ENCODE assay signal across 10 mouse cellular contexts in genomic region chr17:52602781-52603170, GRCm38 (mm10). TPM values are rescaled to one million over a fixed set of nuclear protein-coding genes. Genes with fewer than 3 reads are reported as not detected.
DNase-seq lines count a peak whose midpoint lies in the region; ATAC-seq and TF ChIP-seq lines count a peak whose summit lies in the region.
"Had no signal": no experiment of that assay in that cellular context is flagged by ENCODE, and none has a peak within 500 bp of the region (broad histone marks: within the 10 kb centered on the region; RNA-seq: fewer than 3 reads in every experiment).

No protein-coding gene starts in this region.

- peak overlapping the region; percentile 94 for H3K4me2 ChIP-seq in forebrain, embryonic 12.5 days
- peak overlapping the region; percentile 78 for H3K4me2 ChIP-seq in intestine, postnatal 0 days (replicated peaks; ENCODE audit: low read depth)
- H3K4me2 ChIP-seq in stomach, embryonic 14.5 days (replicated peaks; ENCODE audit: low read depth, low read length): peak overlapping the region; percentile 64

- H3K4me1 ChIP-seq in forebrain, embryonic 12.5 days: 0 out of 2 replicates have a peak, but pooled peaks cover 3% of the 10 kb centered on the region
- no peaks in the 10 kb centered on the region for H3K4me1 ChIP-seq in intestine, postnatal 0 days (replicated peaks; ENCODE audit: control insufficient read depth, insufficient read depth, low read length)
- H3K4me1 ChIP-seq in stomach, embryonic 14.5 days (ENCODE audit: control insufficient read depth, insufficient read depth, low read length): no peaks in the 10 kb centered on the region

- 1% methylated on average over 14 of the region's 14 CpGs for WGBS in forebrain, embryonic 12.5 days
- 3% methylated on average over 14 of the region's 14 CpGs for WGBS in intestine, postnatal 0 days
- 4% methylated on average over 14 of the region's 14 CpGs for WGBS in stomach, embryonic 14.5 days

- H3K27ac ChIP-seq in layer of hippocampus, adult 2 months: no peak overlapping the region
- peak overlapping the region; percentile 82; the same call in 1 of the 2 replicates for H3K27ac ChIP-seq in forebrain, embryonic 12.5 days
- H3K27ac ChIP-seq in intestine, postnatal 0 days (ENCODE audit: low read depth, low read length): no peak overlapping the region
- H3K27ac ChIP-seq in stomach, embryonic 14.5 days (ENCODE audit: low read length): no peak overlapping the region
- H3K27ac ChIP-seq: limb, embryonic 12.5 days had no signal

- DNase-seq in layer of hippocampus, adult 2 months (ENCODE audit: low spot score in 2 of 2): no peak
- DNase-seq in layer of hippocampus, postnatal 14 days (ENCODE audit: low spot score in 2 of 2): no peak
- no peak for DNase-seq in adrenal gland, adult 8-10 months
- DNase-seq in urinary bladder, postnatal 14 days (ENCODE audit: low spot score): no peak

- TF ChIP-seq CTCF in layer of hippocampus, adult 2 months (conservative IDR thresholded peaks at IDR 0.05): no peak
- no peak for TF ChIP-seq CTCF in intestine, postnatal 0 days (IDR thresholded peaks at IDR 0.05; ENCODE audit: low read depth)

- H3K27me3 ChIP-seq in forebrain, embryonic 12.5 days: peaks cover 7% of the 10 kb centered on the region; the same call in 1 of the 2 replicates
- peaks cover 22% of the 10 kb centered on the region for H3K27me3 ChIP-seq in intestine, postnatal 0 days (replicated peaks; ENCODE audit: control insufficient read depth, insufficient read depth, low read length)
- peaks cover 14% of the 10 kb centered on the region; the same call in 1 of the 2 replicates for H3K27me3 ChIP-seq in stomach, embryonic 14.5 days (ENCODE audit: control insufficient read depth, insufficient read depth, low read length)

- H3K36me3 ChIP-seq in forebrain, embryonic 12.5 days (replicated peaks): no peaks in the 10 kb centered on the region
- H3K36me3 ChIP-seq in intestine, postnatal 0 days (ENCODE audit: control insufficient read depth, insufficient read depth): no peaks in the 10 kb centered on the region
- H3K36me3 ChIP-seq in stomach, embryonic 14.5 days (ENCODE audit: control insufficient read depth, insufficient read depth, low read length): no peaks in the 10 kb centered on the region
- H3K36me3 ChIP-seq: limb, embryonic 12.5 days had no signal

- no peak for ATAC-seq in forebrain, embryonic 12.5 days (ENCODE audit: low FRiP score)
- no peak for ATAC-seq in intestine, postnatal 0 days
- no peak for ATAC-seq in stomach, embryonic 14.5 days (ENCODE audit: insufficient number of reproducible peaks, insufficient read depth, low FRiP score, low read depth)

- no peaks in the 10 kb centered on the region for H3K9me3 ChIP-seq in forebrain, embryonic 12.5 days
- no peaks in the 10 kb centered on the region for H3K9me3 ChIP-seq in intestine, postnatal 0 days (ENCODE audit: control insufficient read depth)
- H3K9me3 ChIP-seq in stomach, embryonic 14.5 days (ENCODE audit: control insufficient read depth, low read depth, low read length): no peaks in the 10 kb centered on the region
- H3K9me3 ChIP-seq: limb, embryonic 12.5 days; megakaryocyte, embryonic 14.5 days had no signal

- peak overlapping the region; percentile 71 for H3K4me3 ChIP-seq in layer of hippocampus, adult 2 months
- peak overlapping the region; percentile 59 for H3K4me3 ChIP-seq in forebrain, embryonic 12.5 days (replicated peaks)
- peak overlapping the region; percentile 48 for H3K4me3 ChIP-seq in intestine, postnatal 0 days (ENCODE audit: low read depth, low read length)
- peak overlapping the region; percentile 40 for H3K4me3 ChIP-seq in stomach, embryonic 14.5 days (ENCODE audit: low read depth, low read length)

- H3K9ac ChIP-seq in forebrain, embryonic 12.5 days: peak overlapping the region; percentile 75
- H3K9ac ChIP-seq in intestine, postnatal 0 days (ENCODE audit: low read depth, low read length): no peak overlapping the region
- H3K9ac ChIP-seq in stomach, embryonic 14.5 days (replicated peaks; ENCODE audit: low read depth, low read length): no peak overlapping the region
- H3K9ac ChIP-seq: limb, embryonic 12.5 days had no signal

RNA-seq across cellular contexts. Expression of gene Kcnh8, which starts 0.3 kb away (rescaled TPM):
- under 1 TPM; 0.33 to 0.56 TPM for total RNA-seq in layer of hippocampus, adult 2 months (2021)
- total RNA-seq in layer of hippocampus, postnatal 14 days (2021): 1 to 10 TPM in 1 of 2 experiments, under 1 TPM in 1; 0.78 to 1.1 TPM
- 4.1 TPM in 2 replicates for polyA plus RNA-seq in forebrain, embryonic 12.5 days (2016; fragmentation: Nextera tagmentation; extraction: Ambion mirVana)
- polyA plus RNA-seq in intestine, postnatal 0 days (2015; fragmentation: Nextera tagmentation; extraction: Ambion mirVana): 0.16 and 0.20 TPM in 2 replicates
- polyA plus RNA-seq in stomach, embryonic 14.5 days (2014; fragmentation: Nextera tagmentation; extraction: Ambion mirVana): 0.90 and 1.3 TPM in 2 replicates
- under 1 TPM in 1 of 4 experiments, not detected in 3; 0.13 TPM for total RNA-seq in adrenal gland, adult 8-10 months (2022)
- polyA plus RNA-seq: limb, embryonic 12.5 days; spleen, adult 2 months had no signal
